Mouse (Mus musculus): Measurements from ENCODE around the gene Cngb1. TPM values are rescaled to one million over a fixed set of nuclear protein-coding genes. Genes with fewer than 3 reads are reported as not detected.

Gene Cngb1
- total and polyA plus RNA-seq, 3 experiments: 0.61 to 1.2 (median 0.63) TPM

DNA sequence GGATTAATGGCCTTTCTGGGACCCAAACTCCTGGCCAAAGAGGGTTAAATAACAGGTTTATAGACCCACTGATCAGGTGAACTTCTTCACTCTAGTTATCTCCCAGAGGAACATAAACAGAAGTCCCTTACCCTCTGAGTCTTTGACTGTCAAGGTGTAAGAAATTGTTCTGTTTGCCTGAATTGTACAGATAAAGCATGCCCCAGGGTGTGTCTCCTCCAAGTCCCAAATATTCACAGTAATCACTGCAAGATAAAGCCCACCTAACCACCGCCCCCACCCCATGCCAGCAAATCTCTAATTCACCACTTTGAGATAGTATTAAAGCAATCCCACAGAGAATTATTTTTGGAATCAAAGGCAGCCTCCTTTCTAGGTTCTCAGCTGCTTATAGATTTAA is 24.0 kb upstream of the Cngb1 start:
- TF ChIP-seq POLR2A (IDR thresholded peaks at IDR 0.05; ENCODE audit: insufficient read depth, low read depth, low read length) (no peak), EP300 (IDR thresholded peaks at IDR 0.05; ENCODE audit: insufficient read depth, low read depth, low read length) (no peak), CTCF (IDR thresholded peaks at IDR 0.05) (no peak)
- no peak for DNase-seq
- Histone ChIP-seq H3K27ac (no peak overlapping the region; the same call in 1 of the 2 replicates), H3K36me3 (ENCODE audit: control insufficient read depth, insufficient read depth, low read length) (peaks cover 4% of the 10 kb centered on the region; the same call in 1 of the 2 replicates), H3K4me1 (ENCODE audit: control insufficient read depth, insufficient read depth, low read length) (peaks cover 10% of the 10 kb centered on the region), H3K9ac (ENCODE audit: low read depth, low read length) (no peak overlapping the region), H3K27me3 (ENCODE audit: control insufficient read depth, insufficient read depth, low read length) (no peaks in the 10 kb centered on the region), H3K4me3 (peak overlapping the region; percentile 95), H3K79me2 (replicated peaks; ENCODE audit: control insufficient read depth, insufficient read depth, low read length) (peaks cover 11% of the 10 kb centered on the region)
- intact Hi-C loops (cut with DNase I): no loop called here
- 7% methylated on average over 1 of the region's 1 CpGs for WGBS

- no peak overlapping the region for H3K4me3 ChIP-seq
- peaks cover 10% of the 10 kb centered on the region for H3K79me2 ChIP-seq (replicated peaks; ENCODE audit: control insufficient read depth, insufficient read depth, low read length)
- intact Hi-C loops (cut with DNase I): no loop called here
- peaks cover 15% of the 10 kb centered on the region for H3K4me1 ChIP-seq (ENCODE audit: control insufficient read depth, insufficient read depth, low read length)
- H3K9ac ChIP-seq (ENCODE audit: low read depth, low read length): no peak overlapping the region
- H3K27ac ChIP-seq: no peak overlapping the region
- TF ChIP-seq CTCF (IDR thresholded peaks at IDR 0.05) (no peak), EP300 (IDR thresholded peaks at IDR 0.05; ENCODE audit: insufficient read depth, low read depth, low read length) (no peak), POLR2A (IDR thresholded peaks at IDR 0.05; ENCODE audit: insufficient read depth, low read depth, low read length) (no peak)
- DNase-seq: no peak
- H3K27me3 ChIP-seq (ENCODE audit: control insufficient read depth, insufficient read depth, low read length): no peaks in the 10 kb centered on the region
- WGBS: 88% methylated on average over 46 of the region's 46 CpGs
- H3K36me3 ChIP-seq (ENCODE audit: control insufficient read depth, insufficient read depth, low read length): peaks cover 3% of the 10 kb centered on the region; the same call in 1 of the 2 replicates
Observed at GRCm38 (mm10) chr8:95327866-95328465, 21.6 kb upstream of the Cngb1 start.

- TF ChIP-seq CTCF (IDR thresholded peaks at IDR 0.05) (no peak), POLR2A (IDR thresholded peaks at IDR 0.05; ENCODE audit: insufficient read depth, low read depth, low read length) (no peak), EP300 (IDR thresholded peaks at IDR 0.05; ENCODE audit: insufficient read depth, low read depth, low read length) (no peak)
- H3K9ac ChIP-seq (ENCODE audit: low read depth, low read length): no peak overlapping the region
- intact Hi-C loops (cut with DNase I): no loop called here
- H3K79me2 ChIP-seq (replicated peaks; ENCODE audit: control insufficient read depth, insufficient read depth, low read length): peaks cover 10% of the 10 kb centered on the region
- no peaks in the 10 kb centered on the region for H3K27me3 ChIP-seq (ENCODE audit: control insufficient read depth, insufficient read depth, low read length)
- 54% methylated on average over 5 of the region's 5 CpGs for WGBS
- no peak for DNase-seq
- no peaks in the 10 kb centered on the region for H3K36me3 ChIP-seq (ENCODE audit: control insufficient read depth, insufficient read depth, low read length)
- H3K4me3 ChIP-seq: no peak overlapping the region
- H3K4me1 ChIP-seq (ENCODE audit: control insufficient read depth, insufficient read depth, low read length): peaks cover 14% of the 10 kb centered on the region
- no peak overlapping the region; the same call in 1 of the 2 replicates for H3K27ac ChIP-seq
Observed at GRCm38 (mm10) chr8:95326822-95327221, 20.4 kb upstream of the Cngb1 start.

GRCm38 (mm10) chr8:95324646-95325045 is 18.3 kb upstream of the Cngb1 start:
- no peak overlapping the region for H3K9ac ChIP-seq (ENCODE audit: low read depth, low read length)
- DNase-seq: no peak
- peaks cover 10% of the 10 kb centered on the region for H3K79me2 ChIP-seq (replicated peaks; ENCODE audit: control insufficient read depth, insufficient read depth, low read length)
- WGBS: 38% methylated on average over 5 of the region's 5 CpGs
- peak overlapping the region; percentile 38 for H3K27ac ChIP-seq
- no peak for TF ChIP-seq EP300 (IDR thresholded peaks at IDR 0.05; ENCODE audit: insufficient read depth, low read depth, low read length)
- no peak for TF ChIP-seq POLR2A (IDR thresholded peaks at IDR 0.05; ENCODE audit: insufficient read depth, low read depth, low read length)
- TF ChIP-seq CTCF (IDR thresholded peaks at IDR 0.05): no peak
- H3K27me3 ChIP-seq (ENCODE audit: control insufficient read depth, insufficient read depth, low read length): no peaks in the 10 kb centered on the region
- no peak overlapping the region for H3K4me3 ChIP-seq
- intact Hi-C loops (cut with DNase I): no loop called here
- peaks cover 18% of the 10 kb centered on the region for H3K4me1 ChIP-seq (ENCODE audit: control insufficient read depth, insufficient read depth, low read length)
- no peaks in the 10 kb centered on the region for H3K36me3 ChIP-seq (ENCODE audit: control insufficient read depth, insufficient read depth, low read length)

DNA sequence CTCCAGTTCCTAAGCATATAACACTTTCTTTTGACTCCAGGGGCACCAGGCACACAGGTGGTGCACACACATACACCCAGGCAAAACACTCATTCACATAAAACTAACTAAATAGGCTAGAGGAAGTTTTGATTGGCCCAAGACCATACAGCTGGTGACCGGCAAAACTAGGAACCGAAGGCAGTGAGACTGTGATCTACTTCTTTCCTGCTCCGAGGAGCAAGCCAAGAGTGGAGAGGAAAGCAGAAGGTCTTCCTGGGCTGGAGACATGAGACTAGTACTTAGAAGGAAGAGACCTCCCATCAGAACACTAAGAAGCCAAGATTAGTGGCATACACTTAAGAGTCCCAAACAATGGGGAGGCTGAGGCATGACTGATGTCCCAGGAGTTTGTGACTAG is 16.8 kb upstream of the Cngb1 start:
- intact Hi-C loops (cut with DNase I): no loop called here
- Histone ChIP-seq H3K79me2 (replicated peaks; ENCODE audit: control insufficient read depth, insufficient read depth, low read length) (peaks cover 5% of the 10 kb centered on the region; the same call in 1 of the 2 replicates), H3K36me3 (ENCODE audit: control insufficient read depth, insufficient read depth, low read length) (no peaks in the 10 kb centered on the region), H3K27me3 (ENCODE audit: control insufficient read depth, insufficient read depth, low read length) (no peaks in the 10 kb centered on the region), H3K4me3 (no peak overlapping the region), H3K9ac (ENCODE audit: low read depth, low read length) (no peak overlapping the region), H3K4me1 (ENCODE audit: control insufficient read depth, insufficient read depth, low read length) (peaks cover 18% of the 10 kb centered on the region), H3K27ac (peak overlapping the region; percentile 24; the same call in 1 of the 2 replicates)
- TF ChIP-seq POLR2A (IDR thresholded peaks at IDR 0.05; ENCODE audit: insufficient read depth, low read depth, low read length): peak; percentile 32; the same call in 1 of the 2 replicates
- TF ChIP-seq CTCF (IDR thresholded peaks at IDR 0.05): no peak
- no peak for TF ChIP-seq EP300 (IDR thresholded peaks at IDR 0.05; ENCODE audit: insufficient read depth, low read depth, low read length)
- 22% methylated on average over 3 of the region's 3 CpGs for WGBS
- no peak for DNase-seq
